Mouse (Mus musculus): ENCODE measurements around the gene Dnajb4. TPM values are rescaled to one million over a fixed set of nuclear protein-coding genes. Genes with fewer than 3 reads are reported as not detected.
"Not testable (repeated sequence)": the region's sequence is repeated elsewhere in the genome, so short reads cannot be mapped to it uniquely, and the experiment has no call there.

Gene Dnajb4
- polyA plus RNA-seq, 1 experiment from 2014 or later: 36.5 TPM

DNA sequence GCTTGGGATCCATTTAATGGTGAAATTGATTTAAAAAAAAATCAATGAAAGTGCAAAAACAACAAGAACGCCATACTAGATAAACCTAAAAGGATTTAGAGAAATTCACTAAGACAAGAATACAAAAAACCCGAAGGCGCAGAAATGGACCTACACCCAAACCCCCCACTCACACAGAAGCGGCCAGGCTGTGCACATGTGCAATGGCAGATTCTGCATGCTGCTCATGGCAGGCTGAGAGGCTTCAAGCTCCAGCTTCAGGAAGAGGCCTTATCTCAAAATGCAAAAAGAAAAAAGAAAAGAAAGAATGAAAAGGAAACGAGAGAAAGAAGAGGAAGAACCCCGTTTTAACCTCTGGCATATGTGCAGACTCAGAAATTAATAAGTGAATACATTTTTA, 6.7 kb downstream of the Dnajb4 start:
- H3K4me3 ChIP-seq (ENCODE audit: low read depth, low read length): no peak overlapping the region
- no peak overlapping the region for H3K27ac ChIP-seq (replicated peaks; ENCODE audit: low read depth, low read length)
- no peak overlapping the region for H3K9ac ChIP-seq (ENCODE audit: low read depth, low read length)
- no peaks in the 10 kb centered on the region for H3K27me3 ChIP-seq (replicated peaks; ENCODE audit: control insufficient read depth, insufficient read depth, low read length)
- H3K4me1 ChIP-seq (ENCODE audit: control insufficient read depth, insufficient read depth, low read length): no peaks in the 10 kb centered on the region
- H3K9me3 ChIP-seq (ENCODE audit: control insufficient read depth, low read length): no peaks in the 10 kb centered on the region
- H3K36me3 ChIP-seq (ENCODE audit: control insufficient read depth, insufficient read depth, low read length): no peaks in the 10 kb centered on the region
- ATAC-seq (ENCODE audit: low read depth) (no peak), DNase-seq (ENCODE audit: low spot score) (no peak)
- 86% methylated on average over 6 of the region's 6 CpGs for WGBS
- no peak overlapping the region for H3K4me2 ChIP-seq (ENCODE audit: low read depth, low read length)

DNA sequence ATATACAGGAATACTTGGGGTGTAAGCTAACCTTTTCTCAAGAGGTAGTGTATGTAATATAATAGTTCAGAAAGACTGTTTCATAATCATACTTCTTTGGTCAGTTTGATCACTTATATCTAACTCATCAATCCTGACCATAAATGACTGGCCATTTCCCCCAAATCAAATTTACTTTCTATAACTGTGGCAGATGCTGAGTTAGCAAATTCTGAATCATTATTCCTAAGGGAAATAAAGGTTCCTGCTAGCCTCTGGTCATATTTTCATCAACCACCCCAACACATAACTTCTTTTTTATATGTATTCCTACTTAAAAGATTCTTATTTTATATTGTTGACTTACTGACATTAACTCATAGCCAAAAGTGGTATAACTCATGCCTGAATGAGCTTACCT, 7.2 kb downstream of the Dnajb4 start:
- H3K4me2 ChIP-seq (ENCODE audit: low read depth, low read length): no peak overlapping the region
- H3K4me3 ChIP-seq (ENCODE audit: low read depth, low read length): no peak overlapping the region
- no peak overlapping the region for H3K9ac ChIP-seq (ENCODE audit: low read depth, low read length)
- no peaks in the 10 kb centered on the region for H3K36me3 ChIP-seq (ENCODE audit: control insufficient read depth, insufficient read depth, low read length)
- DNase-seq (ENCODE audit: low spot score) (no peak), ATAC-seq (ENCODE audit: low read depth) (no peak)
- H3K9me3 ChIP-seq (ENCODE audit: control insufficient read depth, low read length): no peaks in the 10 kb centered on the region
- no peak overlapping the region for H3K27ac ChIP-seq (replicated peaks; ENCODE audit: low read depth, low read length)
- no peaks in the 10 kb centered on the region for H3K27me3 ChIP-seq (replicated peaks; ENCODE audit: control insufficient read depth, insufficient read depth, low read length)
- no peaks in the 10 kb centered on the region for H3K4me1 ChIP-seq (ENCODE audit: control insufficient read depth, insufficient read depth, low read length)

- no peaks in the 10 kb centered on the region for H3K9me3 ChIP-seq (ENCODE audit: control insufficient read depth, low read length)
- H3K9ac ChIP-seq (ENCODE audit: low read depth, low read length): no peak overlapping the region
- H3K27ac ChIP-seq (replicated peaks; ENCODE audit: low read depth, low read length): no peak overlapping the region
- no peak overlapping the region for H3K4me3 ChIP-seq (ENCODE audit: low read depth, low read length)
- ATAC-seq (ENCODE audit: low read depth) (no peak), DNase-seq (ENCODE audit: low spot score) (no peak)
- WGBS: 95% methylated on average over 2 of the region's 2 CpGs
- no peaks in the 10 kb centered on the region for H3K36me3 ChIP-seq (ENCODE audit: control insufficient read depth, insufficient read depth, low read length)
- H3K4me2 ChIP-seq (ENCODE audit: low read depth, low read length): no peak overlapping the region
- no peaks in the 10 kb centered on the region for H3K27me3 ChIP-seq (replicated peaks; ENCODE audit: control insufficient read depth, insufficient read depth, low read length)
- no peaks in the 10 kb centered on the region for H3K4me1 ChIP-seq (ENCODE audit: control insufficient read depth, insufficient read depth, low read length)
Observed at GRCm38 (mm10) chr3:152201651-152202050, 8.5 kb downstream of the Dnajb4 start.

DNA sequence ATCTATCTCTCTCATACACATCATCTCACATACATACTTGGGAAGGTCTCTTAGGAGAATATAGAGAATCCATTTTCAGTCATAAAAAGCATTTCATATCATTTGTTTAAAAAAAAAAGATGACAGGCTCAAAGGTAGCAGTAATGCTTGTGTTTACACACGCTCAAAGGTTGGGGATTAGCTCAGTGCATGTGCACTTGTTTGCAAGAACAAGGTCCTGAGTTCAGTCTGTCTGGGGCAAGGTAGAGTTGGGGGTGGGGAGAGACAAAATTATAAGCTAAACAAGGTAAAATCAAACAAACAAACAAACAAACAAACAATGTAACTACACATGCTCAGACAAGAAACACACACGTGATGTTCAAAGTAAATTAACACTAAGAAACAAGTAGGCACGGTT, 8.9 kb downstream of the Dnajb4 start:
- H3K9ac ChIP-seq (ENCODE audit: low read depth, low read length): no peak overlapping the region
- DNase-seq (ENCODE audit: low spot score) (no peak), ATAC-seq (ENCODE audit: low read depth) (no peak)
- no peaks in the 10 kb centered on the region for H3K36me3 ChIP-seq (ENCODE audit: control insufficient read depth, insufficient read depth, low read length)
- 83% methylated on average over 3 of the region's 3 CpGs for WGBS
- H3K4me3 ChIP-seq (ENCODE audit: low read depth, low read length): no peak overlapping the region
- no peaks in the 10 kb centered on the region for H3K4me1 ChIP-seq (ENCODE audit: control insufficient read depth, insufficient read depth, low read length)
- no peaks in the 10 kb centered on the region for H3K9me3 ChIP-seq (ENCODE audit: control insufficient read depth, low read length)
- H3K4me2 ChIP-seq (ENCODE audit: low read depth, low read length): no peak overlapping the region
- no peaks in the 10 kb centered on the region for H3K27me3 ChIP-seq (replicated peaks; ENCODE audit: control insufficient read depth, insufficient read depth, low read length)
- H3K27ac ChIP-seq (replicated peaks; ENCODE audit: low read depth, low read length): no peak overlapping the region

DNA sequence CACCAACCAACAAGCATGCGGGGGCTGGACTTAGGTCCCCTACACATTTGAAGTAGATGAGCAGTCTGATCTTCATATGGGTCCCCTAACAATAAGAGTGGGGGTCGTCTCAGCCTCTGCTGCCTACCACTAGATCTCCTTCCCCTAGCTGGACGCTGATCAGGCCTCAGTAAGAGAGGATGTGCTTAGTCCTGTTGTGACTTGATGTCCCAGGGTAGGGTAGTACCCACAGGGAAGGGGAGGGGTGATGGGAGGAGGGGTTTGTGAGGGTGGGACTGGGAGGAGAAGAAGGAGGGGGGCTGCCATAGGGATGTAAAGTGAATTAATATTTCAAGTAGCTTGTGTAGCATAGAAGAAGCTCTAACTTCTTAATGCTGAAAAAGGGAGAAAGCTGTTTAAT, 11.0 kb downstream of the Dnajb4 start:
- WGBS: 66% methylated on average over 3 of the region's 3 CpGs
- Histone ChIP-seq H3K27ac (replicated peaks; ENCODE audit: low read depth, low read length) (no peak overlapping the region), H3K4me2 (ENCODE audit: low read depth, low read length) (no peak overlapping the region), H3K36me3 (ENCODE audit: control insufficient read depth, insufficient read depth, low read length) (no peaks in the 10 kb centered on the region), H3K9me3 (ENCODE audit: control insufficient read depth, low read length) (no peaks in the 10 kb centered on the region), H3K9ac (ENCODE audit: low read depth, low read length) (no peak overlapping the region), H3K4me1 (ENCODE audit: control insufficient read depth, insufficient read depth, low read length) (no peaks in the 10 kb centered on the region), H3K4me3 (ENCODE audit: low read depth, low read length) (no peak overlapping the region), H3K27me3 (replicated peaks; ENCODE audit: control insufficient read depth, insufficient read depth, low read length) (no peaks in the 10 kb centered on the region)
- ATAC-seq (ENCODE audit: low read depth): no peak
- DNase-seq (ENCODE audit: low spot score): no peak

DNA sequence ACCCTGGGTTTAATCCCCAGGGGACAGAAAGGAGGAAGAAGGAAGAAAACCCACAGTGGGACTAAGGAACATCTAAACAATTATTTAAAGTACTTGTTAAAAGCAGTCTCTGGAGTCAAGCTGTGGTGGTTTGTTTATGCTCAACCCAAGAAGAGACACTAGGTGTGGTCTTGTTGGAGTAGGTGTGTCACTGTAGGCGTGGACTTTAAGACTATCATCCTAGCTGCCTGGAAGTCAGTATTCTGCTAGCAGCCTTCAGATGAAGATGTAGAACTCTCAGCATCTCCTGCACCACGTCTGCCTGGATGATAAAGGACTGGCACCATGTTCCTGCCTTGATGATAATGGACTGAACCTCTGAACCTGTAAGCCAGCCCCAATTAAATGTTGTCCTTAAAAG, 12.9 kb downstream of the Dnajb4 start:
- H3K9me3 ChIP-seq (ENCODE audit: control insufficient read depth, low read length); H3K9ac ChIP-seq (ENCODE audit: low read depth, low read length); H3K4me1 ChIP-seq (ENCODE audit: control insufficient read depth, insufficient read depth, low read length); ATAC-seq (ENCODE audit: low read depth); H3K27ac ChIP-seq (replicated peaks; ENCODE audit: low read depth, low read length); H3K4me2 ChIP-seq (ENCODE audit: low read depth, low read length); H3K4me3 ChIP-seq (ENCODE audit: low read depth, low read length); H3K27me3 ChIP-seq (replicated peaks; ENCODE audit: control insufficient read depth, insufficient read depth, low read length); H3K36me3 ChIP-seq (ENCODE audit: control insufficient read depth, insufficient read depth, low read length): not testable (repeated sequence)
- 47% methylated on average over 2 of the region's 2 CpGs for WGBS
- DNase-seq (ENCODE audit: low spot score): peak; percentile 4

DNA sequence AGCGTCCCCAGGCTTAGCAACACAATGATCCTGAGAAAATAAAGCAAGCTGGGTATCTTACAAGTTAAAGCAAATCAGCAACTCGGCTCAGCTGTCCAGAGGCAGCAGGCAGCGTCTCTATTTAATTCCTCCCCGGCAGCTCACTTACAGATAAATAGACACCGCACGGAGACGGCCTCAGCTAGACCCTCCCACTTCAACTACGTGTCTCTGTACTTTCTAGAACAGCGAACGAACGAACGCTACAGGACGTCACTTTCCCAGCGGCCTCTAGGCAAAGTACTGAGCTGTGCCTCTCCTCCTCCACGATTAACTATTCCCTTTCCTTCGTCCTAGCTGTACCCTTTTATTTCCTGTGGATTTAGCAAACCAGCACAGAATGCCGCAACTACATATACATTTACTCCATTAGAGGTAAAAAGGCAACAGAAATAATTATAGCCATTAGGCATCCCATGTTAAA, 16.4 kb downstream of the Dnajb4 start:
- Histone ChIP-seq H3K4me3 (ENCODE audit: low read depth, low read length) (peak overlapping the region; percentile 56), H3K36me3 (ENCODE audit: control insufficient read depth, insufficient read depth, low read length) (no peaks in the 10 kb centered on the region), H3K27ac (replicated peaks; ENCODE audit: low read depth, low read length) (peak overlapping the region; percentile 90), H3K9ac (ENCODE audit: low read depth, low read length) (peak overlapping the region; percentile 73), H3K4me1 (ENCODE audit: control insufficient read depth, insufficient read depth, low read length) (peaks cover 11% of the 10 kb centered on the region), H3K4me2 (ENCODE audit: low read depth, low read length) (peak overlapping the region; percentile 63), H3K27me3 (replicated peaks; ENCODE audit: control insufficient read depth, insufficient read depth, low read length) (no peaks in the 10 kb centered on the region), H3K9me3 (ENCODE audit: control insufficient read depth, low read length) (no peaks in the 10 kb centered on the region)
- WGBS: 1% methylated on average over 17 of the region's 17 CpGs
- peak; percentile 98 for DNase-seq (ENCODE audit: low spot score)
- peak; percentile 99 for ATAC-seq (ENCODE audit: low read depth)

DNA sequence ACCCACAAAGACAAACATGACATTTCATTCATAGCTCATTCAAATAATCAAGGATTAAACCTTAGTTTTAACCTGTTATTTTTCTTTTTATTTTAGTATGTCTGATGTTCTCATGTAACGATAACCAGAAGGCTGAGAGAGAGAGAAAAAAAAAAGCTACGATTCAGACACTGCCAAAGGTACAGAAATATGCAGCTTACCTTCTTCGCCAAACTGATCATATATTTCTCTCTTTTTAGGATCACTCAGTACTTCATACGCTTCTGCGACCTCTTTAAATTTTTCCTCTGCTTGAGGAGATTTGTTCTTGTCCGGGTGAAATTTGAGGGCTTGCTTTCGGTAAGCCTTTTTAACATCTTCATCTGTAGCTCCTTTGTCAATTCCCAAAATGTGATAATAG, 16.9 kb downstream of the Dnajb4 start:
- Histone ChIP-seq H3K4me3 (ENCODE audit: low read depth, low read length) (peak overlapping the region; percentile 56), H3K27ac (replicated peaks; ENCODE audit: low read depth, low read length) (peak overlapping the region; percentile 90), H3K9me3 (ENCODE audit: control insufficient read depth, low read length) (no peaks in the 10 kb centered on the region), H3K4me1 (ENCODE audit: control insufficient read depth, insufficient read depth, low read length) (peaks cover 11% of the 10 kb centered on the region), H3K4me2 (ENCODE audit: low read depth, low read length) (peak overlapping the region; percentile 63), H3K27me3 (replicated peaks; ENCODE audit: control insufficient read depth, insufficient read depth, low read length) (no peaks in the 10 kb centered on the region), H3K9ac (ENCODE audit: low read depth, low read length) (peak overlapping the region; percentile 73), H3K36me3 (ENCODE audit: control insufficient read depth, insufficient read depth, low read length) (no peaks in the 10 kb centered on the region)
- ATAC-seq (ENCODE audit: low read depth): no peak
- no peak for DNase-seq (ENCODE audit: low spot score)
- WGBS: 1% methylated on average over 7 of the region's 7 CpGs

DNA sequence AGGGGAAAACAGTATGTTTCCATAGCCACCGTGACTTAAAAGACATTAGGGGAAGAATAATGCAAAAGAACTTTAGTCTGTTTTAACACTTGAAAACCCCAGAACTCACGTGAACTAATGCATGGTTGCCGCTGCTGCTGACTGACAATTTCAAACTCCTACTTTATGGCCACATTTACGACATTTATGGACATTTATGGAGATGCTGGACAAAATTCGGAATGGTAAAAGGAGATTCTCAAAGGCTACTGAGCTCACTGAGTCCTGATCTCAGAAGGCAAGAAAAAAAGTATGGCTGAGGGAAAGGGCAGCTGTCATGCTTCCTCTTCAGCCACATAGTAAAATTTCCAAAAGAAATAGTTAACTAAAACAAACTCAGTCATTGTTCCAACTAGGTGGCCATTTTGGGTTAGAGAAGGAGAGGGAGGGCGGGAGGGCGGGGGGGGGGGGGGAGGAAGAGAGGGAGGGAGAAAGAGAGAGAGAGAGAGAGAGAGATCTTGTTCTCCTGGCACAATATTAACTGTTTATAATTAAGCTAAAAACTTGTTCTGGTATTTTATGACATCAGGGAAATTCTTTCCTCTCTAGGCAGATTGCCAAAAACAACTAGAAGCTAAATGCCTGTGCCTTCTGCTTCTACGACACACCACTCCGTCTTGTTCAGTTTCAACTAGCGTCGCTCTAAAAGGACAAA, 17.7 kb downstream of the Dnajb4 start:
- WGBS: 16% methylated on average over 9 of the region's 11 CpGs
- Histone ChIP-seq H3K4me3 (ENCODE audit: low read depth, low read length) (peak overlapping the region; percentile 56), H3K4me2 (ENCODE audit: low read depth, low read length) (peak overlapping the region; percentile 73), H3K27ac (replicated peaks; ENCODE audit: low read depth, low read length) (peak overlapping the region; percentile 86), H3K36me3 (ENCODE audit: control insufficient read depth, insufficient read depth, low read length) (no peaks in the 10 kb centered on the region), H3K27me3 (replicated peaks; ENCODE audit: control insufficient read depth, insufficient read depth, low read length) (no peaks in the 10 kb centered on the region), H3K4me1 (ENCODE audit: control insufficient read depth, insufficient read depth, low read length) (peaks cover 11% of the 10 kb centered on the region), H3K9me3 (ENCODE audit: control insufficient read depth, low read length) (no peaks in the 10 kb centered on the region), H3K9ac (ENCODE audit: low read depth, low read length) (peak overlapping the region; percentile 63)
- peak; percentile 89 for DNase-seq (ENCODE audit: low spot score)
- no peak for ATAC-seq (ENCODE audit: low read depth)

Data from embryonic facial prominence, embryonic 14.5 days (tissue).